In genomic region chr17:6592109-6592508, GRCm38 (mm10) we compare ENCODE assay signal across 7 mouse cellular contexts. TPM values are rescaled to one million over a fixed set of nuclear protein-coding genes. Genes with fewer than 3 reads are reported as not detected.
A peak's percentile ranks its signal among the peaks of the same experiment; 100 is the strongest.
DNase-seq lines count a peak whose midpoint lies in the region; ATAC-seq and TF ChIP-seq lines count a peak whose summit lies in the region.
"Not testable (repeated sequence)": the region's sequence is repeated elsewhere in the genome, so short reads cannot be mapped to it uniquely, and the experiment has no call there.

No protein-coding gene starts in this region.

- H3K4me1 ChIP-seq in lung, embryonic 14.5 days (ENCODE audit: insufficient read depth); lung, embryonic 15.5 days; lung, embryonic 16.5 days (replicated peaks; ENCODE audit: control insufficient read depth, insufficient read depth, low read length); lung, postnatal 0 days (ENCODE audit: insufficient read depth, low read depth, low read length); stomach, postnatal 0 days (replicated peaks; ENCODE audit: control insufficient read depth, insufficient read depth): not testable (repeated sequence)

- H3K4me3 ChIP-seq in lung, embryonic 14.5 days (ENCODE audit: low read depth, low read length); lung, embryonic 15.5 days; lung, embryonic 16.5 days (ENCODE audit: low read length); lung, postnatal 0 days (ENCODE audit: low read depth, low read length); stomach, postnatal 0 days (ENCODE audit: low read depth, low read length): not testable (repeated sequence)

- H3K4me2 ChIP-seq in lung, embryonic 14.5 days; lung, embryonic 15.5 days; lung, embryonic 16.5 days (ENCODE audit: low read depth, low read length); lung, postnatal 0 days (replicated peaks; ENCODE audit: low read depth, low read length); stomach, postnatal 0 days (replicated peaks; ENCODE audit: low read depth): not testable (repeated sequence)

- not testable (repeated sequence) for H3K27me3 ChIP-seq in lung, embryonic 14.5 days (ENCODE audit: insufficient read depth, low read length); lung, embryonic 15.5 days; lung, embryonic 16.5 days (ENCODE audit: control insufficient read depth, insufficient read depth, low read depth, low read length); lung, postnatal 0 days (replicated peaks; ENCODE audit: insufficient read depth, low read length); stomach, postnatal 0 days (ENCODE audit: control insufficient read depth, insufficient read depth, low read length)

- not testable (repeated sequence) for TF ChIP-seq EP300 in lung, postnatal 0 days (IDR thresholded peaks at IDR 0.05); stomach, postnatal 0 days (optimal IDR thresholded peaks at IDR 0.05)

- H3K9ac ChIP-seq in lung, embryonic 14.5 days; lung, embryonic 15.5 days; lung, embryonic 16.5 days (ENCODE audit: low read length); lung, postnatal 0 days (replicated peaks; ENCODE audit: low read depth); stomach, postnatal 0 days (ENCODE audit: low read length): not testable (repeated sequence)

- DNase-seq in heart, adult 11 months: peak; percentile 85
- DNase-seq in lung, embryonic 14.5 days; lung, postnatal 0 days (ENCODE audit: low spot score); stomach, postnatal 0 days (ENCODE audit: low spot score): not testable (repeated sequence)

- peak; percentile 48; the same call in 1 of the 2 replicates for ATAC-seq in lung, embryonic 14.5 days (ENCODE audit: insufficient read depth)
- ATAC-seq in lung, embryonic 15.5 days (ENCODE audit: borderline replicate concordance, extremely low read depth, low FRiP score, low TSS enrichment): peak; percentile 58; the same call in 1 of the 2 replicates
- peak; percentile 59 for ATAC-seq in lung, embryonic 16.5 days (ENCODE audit: low read depth)
- ATAC-seq in lung, postnatal 0 days: peak; percentile 73
- ATAC-seq in megakaryocyte, adult 5-6 weeks (ENCODE audit: poor library complexity, severe bottlenecking): peak; percentile 47
- 0 out of 2 replicates have a peak, but pooled peaks have one; percentile 27 for ATAC-seq in stomach, postnatal 0 days (ENCODE audit: low FRiP score, low TSS enrichment)

- 45% methylated on average over 2 of the region's 3 CpGs for WGBS in lung, embryonic 14.5 days
- 62% methylated on average over 2 of the region's 3 CpGs for WGBS in lung, embryonic 15.5 days
- 59% methylated on average over 2 of the region's 3 CpGs for WGBS in lung, embryonic 16.5 days
- WGBS in lung, postnatal 0 days: 55% methylated on average over 2 of the region's 3 CpGs
- WGBS in stomach, postnatal 0 days: 91% methylated on average over 2 of the region's 3 CpGs

- H3K9me3 ChIP-seq in lung, embryonic 14.5 days (ENCODE audit: low read depth, low read length); lung, embryonic 15.5 days; lung, embryonic 16.5 days (ENCODE audit: control insufficient read depth, low read length); lung, postnatal 0 days (ENCODE audit: low read length); stomach, postnatal 0 days (ENCODE audit: control insufficient read depth, low read length): not testable (repeated sequence)

- not testable (repeated sequence) for H3K27ac ChIP-seq in lung, embryonic 14.5 days (ENCODE audit: low read depth); lung, embryonic 15.5 days; lung, embryonic 16.5 days (ENCODE audit: low read length); lung, postnatal 0 days (ENCODE audit: low read length); stomach, postnatal 0 days (replicated peaks)

- TF ChIP-seq CTCF in lung, embryonic 14.5 days (IDR thresholded peaks at IDR 0.05; ENCODE audit: low read depth); lung, postnatal 0 days (IDR thresholded peaks at IDR 0.05); stomach, postnatal 0 days (IDR thresholded peaks at IDR 0.05; ENCODE audit: low read depth): not testable (repeated sequence)

- H3K36me3 ChIP-seq in lung, embryonic 14.5 days (ENCODE audit: insufficient read depth); lung, embryonic 15.5 days; lung, embryonic 16.5 days (ENCODE audit: control insufficient read depth, insufficient read depth, low read length); lung, postnatal 0 days (ENCODE audit: insufficient read depth, low read length); stomach, postnatal 0 days (ENCODE audit: control insufficient read depth, insufficient read depth, low read length): not testable (repeated sequence)

RNA-seq across cellular contexts. Expression of gene Dynlt1c, which starts 9.4 kb away (rescaled TPM):
- 38.4 and 41.1 TPM in 2 replicates for polyA plus RNA-seq in lung, embryonic 14.5 days (2014; fragmentation: Nextera tagmentation; extraction: Ambion mirVana)
- polyA plus RNA-seq in lung, embryonic 15.5 days (2015; fragmentation: Nextera tagmentation; extraction: Ambion mirVana): 34.2 and 36.9 TPM in 2 replicates
- 36.8 and 46.7 TPM in 2 replicates for polyA plus RNA-seq in lung, embryonic 16.5 days (2015; fragmentation: Nextera tagmentation; extraction: Ambion mirVana)
- 29.1 and 30.1 TPM in 2 replicates for polyA plus RNA-seq in lung, postnatal 0 days (2015; fragmentation: Nextera tagmentation; extraction: Ambion mirVana)
- 4.7 and 11.7 TPM in 2 replicates for total RNA-seq in megakaryocyte, adult 5-6 weeks (2015)
- 5.7 and 10.4 TPM in 2 replicates for total RNA-seq in megakaryocyte, adult 5-6 weeks (2017)
- polyA plus RNA-seq in stomach, postnatal 0 days (2015; fragmentation: Nextera tagmentation; extraction: Ambion mirVana): 12.6 and 15.5 TPM in 2 replicates
